Mouse (Mus musculus) thymus, postnatal 14 days (tissue): ENCODE data around the gene Rin2.

Experiments used
- DNase-seq: peaks from one replicate; pipeline ENCODE4 v3.0.0; 2021

Gene Rin2

GRCm38 (mm10) chr2:145675142-145675755 is at the start of gene Rin2:
Gene Rin2 (plus strand): TSS chr2:145675215.
- DNase-seq, result peak; percentile 67

DNA sequence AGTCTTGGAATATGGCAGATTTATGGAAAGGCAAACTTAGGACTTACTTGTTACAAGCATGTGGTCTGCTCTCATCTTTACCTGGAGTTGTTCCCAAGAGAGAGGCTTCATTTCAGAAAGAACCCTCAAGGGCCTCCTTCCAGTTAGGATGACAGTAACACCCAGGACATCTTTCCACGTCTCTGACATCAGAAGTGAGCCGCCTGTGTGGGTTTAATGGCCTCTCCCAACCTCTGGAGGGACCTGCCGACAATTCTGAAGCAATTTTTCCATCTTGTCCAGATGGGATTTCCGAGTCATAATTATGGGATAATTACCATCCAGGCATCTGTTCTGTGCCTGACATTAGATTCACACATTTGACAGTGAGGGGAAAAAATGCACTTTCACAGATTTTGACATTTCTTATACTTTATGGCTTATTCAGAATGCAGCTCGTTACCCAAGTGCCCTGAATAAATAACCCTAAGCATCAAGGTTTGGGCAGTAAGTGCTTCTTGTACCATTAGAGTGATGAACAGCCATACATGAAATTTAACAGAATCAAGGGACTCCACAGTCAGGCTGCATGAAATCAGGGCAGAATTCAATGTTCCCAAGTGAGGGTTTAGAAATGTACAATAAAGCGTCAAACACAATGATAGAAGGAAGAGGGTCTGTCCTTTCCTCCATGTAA is 43.8 kb upstream of the Rin2 start:
- DNase-seq, result no peak

GRCm38 (mm10) chr2:145631799-145632174 is 43.2 kb upstream of the Rin2 start:
- DNase-seq, result no peak

DNA sequence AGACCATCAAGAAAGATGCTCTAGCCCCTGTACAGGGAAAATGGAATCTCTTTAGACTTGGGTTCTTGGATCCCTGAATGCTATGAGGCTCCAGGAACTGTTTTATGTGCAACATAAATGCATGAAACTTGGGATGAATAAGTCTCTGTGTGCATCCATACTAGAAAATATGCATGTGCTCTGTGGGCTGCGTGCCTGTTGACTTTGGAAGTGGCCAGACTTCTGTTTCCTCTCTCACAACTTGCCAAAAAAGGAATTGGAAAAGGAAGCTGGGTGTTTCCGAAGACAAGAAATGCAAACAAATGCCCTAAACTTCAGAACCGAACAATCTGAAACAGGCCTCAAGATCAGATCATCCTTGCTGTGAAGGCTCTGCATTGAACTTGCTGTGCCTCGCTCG is 41.2 kb upstream of the Rin2 start:
- DNase-seq, result no peak

- no peak for DNase-seq
Observed at GRCm38 (mm10) chr2:145640255-145640984, 34.6 kb upstream of the Rin2 start.

- DNase-seq, result no peak
Observed at GRCm38 (mm10) chr2:145655373-145655960, 19.5 kb upstream of the Rin2 start.

GRCm38 (mm10) chr2:145656121-145656520 is 18.9 kb upstream of the Rin2 start:
- no peak for DNase-seq

- no peak for DNase-seq
Observed at GRCm38 (mm10) chr2:145656716-145657115, 18.3 kb upstream of the Rin2 start.

GRCm38 (mm10) chr2:145661242-145661641 is 13.8 kb upstream of the Rin2 start:
- DNase-seq, result no peak

GRCm38 (mm10) chr2:145663899-145664298 is 11.1 kb upstream of the Rin2 start:
- no peak for DNase-seq

- no peak for DNase-seq
Observed at GRCm38 (mm10) chr2:145664311-145664710, 10.7 kb upstream of the Rin2 start.

DNA sequence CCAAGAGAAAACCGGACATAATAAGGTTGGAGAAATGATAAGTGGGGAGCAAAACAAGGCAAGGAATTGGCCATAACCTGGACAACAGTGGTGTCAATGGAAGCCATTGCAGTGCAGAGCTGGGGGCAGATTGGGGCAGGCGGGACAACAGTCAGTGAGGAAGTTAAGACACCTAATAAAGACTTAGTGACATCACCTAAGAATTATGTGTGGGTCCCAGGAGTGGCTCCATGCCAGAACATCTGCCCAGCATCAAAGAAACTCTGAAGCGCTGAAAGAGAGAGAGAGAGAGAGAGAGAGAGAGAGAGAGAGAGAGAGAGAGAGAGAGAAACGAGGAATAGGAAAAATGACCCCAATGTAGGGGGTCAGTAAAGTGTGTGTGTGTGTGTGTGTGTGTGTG is 6.9 kb upstream of the Rin2 start:
- no peak for DNase-seq

DNA sequence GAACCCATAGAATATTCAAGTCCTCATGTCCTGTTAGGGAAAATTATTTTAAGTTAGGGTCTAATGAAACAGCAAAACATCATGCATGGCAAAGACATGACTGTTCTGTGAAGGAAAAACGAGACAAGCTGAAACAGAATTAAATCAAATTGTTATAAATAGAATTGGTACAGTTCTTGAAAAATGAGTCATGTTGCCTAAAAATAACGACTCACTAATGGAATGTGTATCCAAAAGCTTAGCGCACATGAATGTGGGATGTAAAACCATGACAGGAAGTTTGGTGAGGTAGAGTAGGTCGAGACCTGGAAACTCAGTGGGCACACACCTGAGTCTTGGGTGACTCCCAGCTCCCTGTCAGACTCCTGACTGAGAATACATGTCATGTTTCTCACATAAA is 4.9 kb upstream of the Rin2 start:
- no peak for DNase-seq

GRCm38 (mm10) chr2:145674496-145675141 is 396 bp upstream of the Rin2 start:
- DNase-seq, result no peak

DNA sequence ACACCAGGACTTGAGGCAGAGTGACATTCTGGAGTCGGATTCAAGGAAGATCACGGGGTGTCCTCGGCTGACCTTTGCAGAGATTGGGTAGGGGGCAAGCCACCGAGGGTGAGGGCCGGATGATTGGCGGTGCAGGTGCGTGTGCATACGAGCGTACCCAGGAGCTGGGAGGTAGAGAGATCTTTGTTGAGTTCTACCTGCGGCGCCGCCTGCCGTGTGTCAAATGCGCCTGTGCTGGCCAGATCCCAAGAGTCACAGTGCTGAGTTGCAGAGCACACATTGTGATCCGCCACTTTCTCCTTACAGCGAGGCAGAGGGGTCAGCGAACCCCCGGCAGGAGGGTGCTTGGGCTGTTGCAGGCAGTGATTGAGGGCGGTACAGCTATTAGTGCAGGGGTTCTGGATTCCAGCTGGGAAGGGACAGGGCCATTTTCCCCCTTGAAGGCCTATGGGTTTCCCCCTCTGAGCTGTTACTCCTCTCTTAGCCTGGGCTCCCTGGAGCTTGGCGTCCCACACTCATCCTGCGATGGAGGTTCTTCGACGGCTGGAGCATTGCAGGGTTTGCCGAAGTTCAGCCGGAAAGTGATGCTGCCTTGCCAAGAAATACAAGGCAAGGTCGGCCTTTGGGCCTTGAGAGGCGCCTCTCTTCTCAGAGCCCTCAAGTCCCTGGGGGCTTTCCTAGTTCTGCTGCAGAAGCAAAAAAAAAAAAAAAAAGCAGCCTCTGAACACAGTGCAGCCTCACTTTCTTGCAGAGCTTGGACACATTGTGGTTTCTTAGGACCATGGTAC is 935 bp downstream of the Rin2 start:
- DNase-seq, result peak; percentile 19

GRCm38 (mm10) chr2:145676544-145676925 is 1.5 kb downstream of the Rin2 start:
- DNase-seq, result no peak

DNA sequence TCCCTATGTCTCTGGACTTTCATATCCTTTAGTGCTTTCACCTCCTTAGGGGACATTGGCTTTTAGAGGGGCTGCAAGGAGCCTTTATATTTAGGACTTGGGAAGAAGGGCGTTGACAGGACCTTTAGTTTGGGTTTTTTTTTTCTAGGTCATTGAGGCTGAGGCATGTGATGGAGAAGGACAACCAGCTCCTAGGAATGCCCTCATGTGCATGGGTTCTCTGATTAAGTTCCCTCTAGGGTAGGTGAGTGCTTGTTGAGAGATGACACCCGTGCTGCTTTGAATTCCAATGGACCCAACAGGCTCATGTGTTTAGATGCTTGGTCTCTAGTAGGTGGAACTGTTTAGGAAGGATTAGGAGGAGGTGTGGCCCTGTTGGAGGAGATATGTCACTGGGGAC is 1.9 kb downstream of the Rin2 start:
- no peak for DNase-seq

DNA sequence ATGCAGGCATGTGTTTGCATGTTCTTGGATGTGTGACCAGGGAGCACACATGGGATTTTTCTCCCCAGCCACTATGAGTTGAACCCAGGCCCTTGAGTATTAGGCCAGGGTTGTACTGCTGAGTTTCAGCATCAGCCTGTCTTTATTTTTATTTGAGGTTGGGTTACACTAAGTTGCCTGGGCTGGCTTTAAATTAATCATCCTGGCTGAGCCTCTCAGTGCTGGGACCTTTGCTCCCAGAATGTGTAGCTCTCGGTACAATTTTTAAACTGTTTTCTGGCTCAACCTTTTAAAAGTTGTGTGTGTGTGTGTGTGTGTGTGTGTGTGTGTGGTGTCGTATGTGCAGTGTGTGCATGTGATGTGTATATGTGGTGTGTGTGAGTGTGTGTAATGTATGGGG is 5.1 kb downstream of the Rin2 start:
- no peak for DNase-seq

DNA sequence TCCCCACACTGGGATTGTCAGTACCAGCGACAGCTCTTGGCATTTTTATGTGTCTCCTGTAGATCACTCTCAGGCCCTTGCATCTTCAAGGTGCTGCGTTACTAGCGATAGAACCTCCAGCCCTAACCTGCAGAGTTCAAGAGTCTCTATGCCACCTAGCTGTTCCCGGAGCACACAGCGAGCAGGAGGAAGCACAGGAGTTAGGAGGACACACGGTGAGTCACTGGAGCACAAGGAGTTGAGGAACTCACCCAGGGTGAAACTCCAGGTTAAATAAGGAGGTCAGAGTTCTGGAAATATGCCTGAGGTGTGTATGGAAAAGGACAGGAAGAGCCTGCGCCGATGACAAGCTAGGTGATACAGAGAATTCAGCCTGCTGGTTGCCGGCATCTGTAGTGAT is 5.7 kb downstream of the Rin2 start:
- no peak for DNase-seq

DNA sequence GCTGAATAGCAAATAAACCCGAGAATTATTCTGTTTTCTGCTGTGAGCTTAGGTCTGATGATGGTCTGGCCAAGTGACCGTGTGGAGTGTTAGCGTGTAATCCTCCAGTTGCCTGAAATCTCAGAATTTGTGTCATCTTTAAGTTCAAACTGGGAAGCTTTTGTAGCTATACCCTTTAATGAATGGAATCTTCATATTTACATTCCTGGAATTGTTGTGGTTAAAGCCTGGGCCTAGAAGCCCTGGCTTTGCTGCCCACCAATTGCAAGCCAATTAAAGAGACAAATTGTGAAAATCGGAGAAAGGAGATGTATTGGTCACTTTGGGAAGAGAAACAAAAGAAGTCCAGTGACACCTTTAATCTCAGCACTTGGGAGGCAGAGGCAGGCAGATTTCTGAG is 6.6 kb downstream of the Rin2 start:
- no peak for DNase-seq

- DNase-seq, result no peak
Observed at GRCm38 (mm10) chr2:145682924-145683323, 7.9 kb downstream of the Rin2 start.

DNA sequence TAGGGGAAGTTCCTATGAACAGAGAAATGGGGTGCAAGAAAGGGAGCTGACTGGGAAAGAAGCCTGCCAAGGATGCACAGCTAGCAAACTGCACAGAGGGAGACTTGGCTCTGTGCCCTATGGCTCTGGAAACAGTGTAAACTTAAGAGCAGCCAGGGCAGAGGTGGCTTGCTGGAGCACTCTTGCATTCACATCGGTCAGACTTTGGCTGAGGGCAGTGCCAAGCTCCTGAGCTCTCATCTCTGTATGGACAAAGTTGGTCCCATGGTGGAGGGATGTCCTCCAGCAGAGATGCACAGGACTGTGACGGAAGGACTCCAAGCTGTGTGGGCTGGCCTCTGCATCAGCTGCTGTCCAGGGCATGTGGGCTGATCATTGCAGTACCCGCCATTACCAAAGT is 8.5 kb downstream of the Rin2 start:
- DNase-seq, result no peak

DNA sequence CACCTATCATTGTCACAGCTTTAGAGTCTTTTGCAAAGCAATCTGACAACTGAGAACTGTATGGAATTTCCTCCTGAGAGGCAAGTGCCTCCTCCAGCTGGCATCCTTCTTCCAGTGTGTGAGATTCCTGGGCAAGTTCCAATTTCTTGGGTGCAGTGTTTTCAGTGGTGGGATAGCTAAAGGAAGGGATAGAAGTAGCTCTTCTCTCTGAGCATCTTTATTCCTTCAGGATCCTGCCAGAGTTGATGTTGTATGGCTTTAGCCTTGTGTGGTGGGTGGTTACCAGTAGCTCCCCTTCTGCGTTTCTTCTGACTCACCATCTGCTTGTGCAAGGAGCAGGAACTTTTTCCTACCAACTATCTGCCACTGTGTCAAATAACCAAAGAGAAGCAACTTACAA is 9.1 kb downstream of the Rin2 start:
- no peak for DNase-seq
